Mouse (Mus musculus): ENCODE data around the gene Plpp1. TPM values are rescaled to one million over a fixed set of nuclear protein-coding genes. Genes with fewer than 3 reads are reported as not detected.

Plpp1 gene
- total RNA-seq, 2 experiments from 2014 or later = 50.8 to 82.2 TPM

GRCm38 (mm10) chr13:112771447-112772208 is 29.0 kb upstream of the Plpp1 start:
- no peak for ATAC-seq (replicated peaks; ENCODE audit: low FRiP score, poor library complexity, severe bottlenecking)

- ATAC-seq (replicated peaks; ENCODE audit: low FRiP score, poor library complexity, severe bottlenecking) = no peak
These were observed 28.3 kb upstream of the Plpp1 start for GRCm38 (mm10) chr13:112772252-112772651.

GRCm38 (mm10) chr13:112772861-112773260 is 27.7 kb upstream of the Plpp1 start:
- ATAC-seq (replicated peaks; ENCODE audit: low FRiP score, poor library complexity, severe bottlenecking) = no peak

- no peak for ATAC-seq (replicated peaks; ENCODE audit: low FRiP score, poor library complexity, severe bottlenecking)
These were observed 26.5 kb upstream of the Plpp1 start for GRCm38 (mm10) chr13:112773991-112774675.

GRCm38 (mm10) chr13:112775856-112776255 is 24.7 kb upstream of the Plpp1 start:
- ATAC-seq (replicated peaks; ENCODE audit: low FRiP score, poor library complexity, severe bottlenecking) = no peak

- no peak for ATAC-seq (replicated peaks; ENCODE audit: low FRiP score, poor library complexity, severe bottlenecking)
These were observed 22.2 kb upstream of the Plpp1 start for GRCm38 (mm10) chr13:112778407-112778806.

- no peak for ATAC-seq (replicated peaks; ENCODE audit: low FRiP score, poor library complexity, severe bottlenecking)
These were observed 15.3 kb upstream of the Plpp1 start for GRCm38 (mm10) chr13:112785305-112785704.

- no peak for ATAC-seq (replicated peaks; ENCODE audit: low FRiP score, poor library complexity, severe bottlenecking)
These were observed 14.4 kb upstream of the Plpp1 start for GRCm38 (mm10) chr13:112786142-112786541.

- ATAC-seq (replicated peaks; ENCODE audit: low FRiP score, poor library complexity, severe bottlenecking) = no peak
These were observed 13.6 kb upstream of the Plpp1 start for GRCm38 (mm10) chr13:112786942-112787533.

GRCm38 (mm10) chr13:112790774-112791173 is 9.8 kb upstream of the Plpp1 start:
- no peak for ATAC-seq (replicated peaks; ENCODE audit: low FRiP score, poor library complexity, severe bottlenecking)

- ATAC-seq (replicated peaks; ENCODE audit: low FRiP score, poor library complexity, severe bottlenecking) = no peak
These were observed 8.7 kb upstream of the Plpp1 start for GRCm38 (mm10) chr13:112791906-112792305.

GRCm38 (mm10) chr13:112798243-112798952 is 2.2 kb upstream of the Plpp1 start:
- ATAC-seq (replicated peaks; ENCODE audit: low FRiP score, poor library complexity, severe bottlenecking) = no peak

GRCm38 (mm10) chr13:112798953-112799305 is 1.7 kb upstream of the Plpp1 start:
- ATAC-seq (replicated peaks; ENCODE audit: low FRiP score, poor library complexity, severe bottlenecking) = no peak

- no peak for ATAC-seq (replicated peaks; ENCODE audit: low FRiP score, poor library complexity, severe bottlenecking)
These were observed 811 bp upstream of the Plpp1 start for GRCm38 (mm10) chr13:112799721-112800241.

GRCm38 (mm10) chr13:112801381-112802004 is 901 bp downstream of the Plpp1 start:
- ATAC-seq (replicated peaks; ENCODE audit: low FRiP score, poor library complexity, severe bottlenecking) = peak; percentile 56

GRCm38 (mm10) chr13:112803106-112803505 is 2.5 kb downstream of the Plpp1 start:
- ATAC-seq (replicated peaks; ENCODE audit: low FRiP score, poor library complexity, severe bottlenecking) = no peak

GRCm38 (mm10) chr13:112803661-112804060 is 3.1 kb downstream of the Plpp1 start:
- ATAC-seq (replicated peaks; ENCODE audit: low FRiP score, poor library complexity, severe bottlenecking) = no peak

- no peak for ATAC-seq (replicated peaks; ENCODE audit: low FRiP score, poor library complexity, severe bottlenecking)
These were observed 4.9 kb downstream of the Plpp1 start for GRCm38 (mm10) chr13:112805529-112805928.

GRCm38 (mm10) chr13:112807936-112808667 is 7.5 kb downstream of the Plpp1 start:
- ATAC-seq (replicated peaks; ENCODE audit: low FRiP score, poor library complexity, severe bottlenecking) = peak; percentile 99

Data from erythroid progenitor cell, adult 5-6 weeks (primary cell).